Mouse (Mus musculus) embryonic facial prominence, embryonic 13.5 days (tissue): ENCODE data around the gene Caprin2. TPM values are rescaled to one million over a fixed set of nuclear protein-coding genes. Genes with fewer than 3 reads are reported as not detected.
"Not testable (repeated sequence)": the region's sequence is repeated elsewhere in the genome, so short reads cannot be mapped to it uniquely, and the experiment has no call there.

Experiments
- ATAC-seq: fragments of 200-750 bp; cut with Nextera tagmentation; 2 replicates; pipeline ENCODE4 v1.8.0; 2017; ENCODE audit warnings: low read depth; ENCODE audit not compliant: insufficient number of reproducible peaks, insufficient read depth, low FRiP score, low TSS enrichment
- H3K27ac ChIP-seq: fragments of 300-500 bp; sonication (generic); 2 replicates; pipeline ENCODE4 v1.5.1; 2015; ENCODE audit warnings: moderate library complexity, mild to moderate bottlenecking, inconsistent platforms
- H3K27me3 ChIP-seq: fragments of 300-500 bp; sonication (generic); 2 replicates; pipeline ENCODE4 v1.6.1; 2015; ENCODE audit warnings: mild to moderate bottlenecking, inconsistent platforms
- H3K36me3 ChIP-seq: fragments of 300-500 bp; sonication (generic); 2 replicates; pipeline ENCODE4 v1.6.1; 2015; ENCODE audit warnings: mild to moderate bottlenecking, inconsistent platforms
- H3K4me1 ChIP-seq: fragments of 300-500 bp; sonication (generic); 2 replicates; pipeline ENCODE4 v1.6.1; 2015; ENCODE audit warnings: inconsistent platforms
- H3K4me2 ChIP-seq: fragments of 300-500 bp; sonication (generic); 2 replicates; pipeline ENCODE4 v1.6.1; 2015; ENCODE audit warnings: moderate library complexity, mild to moderate bottlenecking, inconsistent platforms
- H3K4me3 ChIP-seq: fragments of 300-500 bp; sonication (generic); 2 replicates; pipeline ENCODE4 v1.5.1; 2015; ENCODE audit warnings: mild to moderate bottlenecking, inconsistent platforms
- H3K9ac ChIP-seq: fragments of 300-500 bp; sonication (generic); 2 replicates; pipeline ENCODE4 v1.6.1; 2015; ENCODE audit warnings: mild to moderate bottlenecking, inconsistent platforms
- H3K9me3 ChIP-seq: fragments of 300-500 bp; sonication (generic); 2 replicates; pipeline ENCODE4 v1.6.1; 2016; ENCODE audit warnings: inconsistent platforms
- WGBS: fragments of 180-500 bp; shearing (Covaris S2); methylation state at CpG from one replicate; pipeline ENCODE4 v1.1.7; 2015; ENCODE audit warnings: mixed read lengths; 5-methylcytosine and 5-hydroxymethylcytosine counted together
- polyA plus RNA-seq: library from polyadenylated mRNA; unstranded; fragments of >200 nt; fragmentation: Nextera tagmentation; extraction: Ambion mirVana; gene quantifications from 2 replicates; pipeline ENCODE4 v1.2.1, GENCODE M21; 2015

Gene Caprin2
- polyA plus RNA-seq: 15.9 and 16.6 TPM in 2 replicates

- peak; percentile 95 for ATAC-seq
- under 1% methylated on average over 64 of the region's 65 CpGs for WGBS
- peak within 1 kb of the TSS; percentile 72 for H3K4me3 ChIP-seq
- H3K9me3 ChIP-seq: no peaks in the 10 kb centered on the region
- peaks cover 6% of the 10 kb centered on the region for H3K4me1 ChIP-seq
- peak within 1 kb of the TSS; percentile 85 for H3K9ac ChIP-seq
- no peaks in the 10 kb centered on the region for H3K27me3 ChIP-seq
- H3K36me3 ChIP-seq: no peaks in the 10 kb centered on the region
- peak within 1 kb of the TSS; percentile 90 for H3K27ac ChIP-seq
- H3K4me2 ChIP-seq: peak within 1 kb of the TSS; percentile 86
Observed at GRCm38 (mm10) chr6:148895773-148896506, at the start of gene Caprin2. Caprin2 (minus strand) TSS chr6:148896237.

- H3K4me2 ChIP-seq: peak overlapping the region; percentile 71
- ATAC-seq: peak; percentile 54
- H3K9me3 ChIP-seq: no peaks in the 10 kb centered on the region
- 0% methylated on average over 91 of the region's 92 CpGs for WGBS
- H3K4me1 ChIP-seq: peaks cover 20% of the 10 kb centered on the region
- H3K4me3 ChIP-seq: peak overlapping the region; percentile 91
- no peaks in the 10 kb centered on the region for H3K27me3 ChIP-seq
- no peaks in the 10 kb centered on the region for H3K36me3 ChIP-seq
- peak overlapping the region; percentile 96 for H3K9ac ChIP-seq
- peak overlapping the region; percentile 96 for H3K27ac ChIP-seq
Observed at GRCm38 (mm10) chr6:148944767-148945508, 48.9 kb upstream of the Caprin2 start.

- peaks cover 20% of the 10 kb centered on the region for H3K4me1 ChIP-seq
- H3K36me3 ChIP-seq: no peaks in the 10 kb centered on the region
- 1% methylated on average over 27 of the region's 30 CpGs for WGBS
- H3K4me2 ChIP-seq: peak overlapping the region; percentile 71
- ATAC-seq: peak; percentile 43
- peak overlapping the region; percentile 91 for H3K4me3 ChIP-seq
- H3K27me3 ChIP-seq: no peaks in the 10 kb centered on the region
- H3K9me3 ChIP-seq: no peaks in the 10 kb centered on the region
- peak overlapping the region; percentile 96 for H3K27ac ChIP-seq
- peak overlapping the region; percentile 96 for H3K9ac ChIP-seq
Observed at GRCm38 (mm10) chr6:148944344-148944766, 48.3 kb upstream of the Caprin2 start.

GRCm38 (mm10) chr6:148943695-148944094 lies 47.7 kb upstream of the Caprin2 start:
- H3K4me3 ChIP-seq: peak overlapping the region; percentile 91
- H3K4me2 ChIP-seq: peak overlapping the region; percentile 71
- peaks cover 20% of the 10 kb centered on the region for H3K4me1 ChIP-seq
- no peaks in the 10 kb centered on the region for H3K9me3 ChIP-seq
- peak overlapping the region; percentile 96; the same call in 1 of the 2 replicates for H3K27ac ChIP-seq
- no peaks in the 10 kb centered on the region for H3K27me3 ChIP-seq
- WGBS: 14% methylated on average over 3 of the region's 3 CpGs
- no peak for ATAC-seq
- peak overlapping the region; percentile 96 for H3K9ac ChIP-seq
- no peaks in the 10 kb centered on the region for H3K36me3 ChIP-seq

GRCm38 (mm10) chr6:148942406-148942805 lies 46.4 kb upstream of the Caprin2 start:
- Histone ChIP-seq H3K4me2 (no peak overlapping the region), H3K9me3 (no peaks in the 10 kb centered on the region), H3K4me1 (peaks cover 20% of the 10 kb centered on the region), H3K9ac (no peak overlapping the region), H3K27me3 (no peaks in the 10 kb centered on the region), H3K27ac (no peak overlapping the region), H3K4me3 (no peak overlapping the region), H3K36me3 (no peaks in the 10 kb centered on the region)
- ATAC-seq: no peak
- 76% methylated on average over 4 of the region's 4 CpGs for WGBS

- H3K27ac ChIP-seq: no peak overlapping the region
- no peaks in the 10 kb centered on the region for H3K27me3 ChIP-seq
- H3K4me2 ChIP-seq: no peak overlapping the region
- peaks cover 20% of the 10 kb centered on the region for H3K4me1 ChIP-seq
- H3K4me3 ChIP-seq: no peak overlapping the region
- H3K9ac ChIP-seq: no peak overlapping the region
- H3K36me3 ChIP-seq: no peaks in the 10 kb centered on the region
- WGBS: 64% methylated on average over 5 of the region's 5 CpGs
- no peaks in the 10 kb centered on the region for H3K9me3 ChIP-seq
- ATAC-seq: no peak
Observed at GRCm38 (mm10) chr6:148941880-148942279, 45.8 kb upstream of the Caprin2 start.

GRCm38 (mm10) chr6:148940383-148940782 lies 44.3 kb upstream of the Caprin2 start:
- not testable (repeated sequence) for H3K9ac ChIP-seq, H3K4me3 ChIP-seq, H3K4me2 ChIP-seq, ATAC-seq, H3K9me3 ChIP-seq, H3K27ac ChIP-seq, H3K36me3 ChIP-seq, H3K27me3 ChIP-seq
- H3K4me1 ChIP-seq: peaks cover 20% of the 10 kb centered on the region
- 84% methylated on average over 2 of the region's 3 CpGs for WGBS

- Histone ChIP-seq H3K9ac (no peak overlapping the region), H3K36me3 (0 out of 2 replicates have a peak, but pooled peaks cover under 1% of the 10 kb centered on the region), H3K27me3 (no peaks in the 10 kb centered on the region), H3K9me3 (no peaks in the 10 kb centered on the region), H3K4me2 (no peak overlapping the region), H3K4me3 (no peak overlapping the region), H3K4me1 (peaks cover 16% of the 10 kb centered on the region), H3K27ac (no peak overlapping the region)
- WGBS: 50% methylated on average over 1 of the region's 1 CpGs
- no peak for ATAC-seq
Observed at GRCm38 (mm10) chr6:148937693-148938092, 41.7 kb upstream of the Caprin2 start.

- no peak for ATAC-seq
- Histone ChIP-seq H3K36me3 (peaks cover 23% of the 10 kb centered on the region), H3K27me3 (no peaks in the 10 kb centered on the region), H3K4me2 (no peak overlapping the region), H3K4me1 (peaks cover 6% of the 10 kb centered on the region; the same call in 1 of the 2 replicates), H3K9me3 (no peaks in the 10 kb centered on the region), H3K9ac (no peak overlapping the region), H3K4me3 (no peak overlapping the region), H3K27ac (no peak overlapping the region)
- 79% methylated on average over 3 of the region's 3 CpGs for WGBS
Observed at GRCm38 (mm10) chr6:148934961-148935590, 39.0 kb upstream of the Caprin2 start.

GRCm38 (mm10) chr6:148931281-148931680 lies 35.2 kb upstream of the Caprin2 start:
- WGBS: 86% methylated on average over 6 of the region's 6 CpGs
- H3K27ac ChIP-seq: no peak overlapping the region
- H3K9ac ChIP-seq: no peak overlapping the region
- H3K9me3 ChIP-seq: no peaks in the 10 kb centered on the region
- H3K27me3 ChIP-seq: no peaks in the 10 kb centered on the region
- ATAC-seq: no peak
- peaks cover 6% of the 10 kb centered on the region; the same call in 1 of the 2 replicates for H3K4me1 ChIP-seq
- H3K4me3 ChIP-seq: no peak overlapping the region
- no peak overlapping the region for H3K4me2 ChIP-seq
- peaks cover 50% of the 10 kb centered on the region for H3K36me3 ChIP-seq

GRCm38 (mm10) chr6:148918841-148919398 lies 22.9 kb upstream of the Caprin2 start:
- no peaks in the 10 kb centered on the region for H3K27me3 ChIP-seq
- H3K4me3 ChIP-seq: no peak overlapping the region
- no peak for ATAC-seq
- no peaks in the 10 kb centered on the region for H3K9me3 ChIP-seq
- no peak overlapping the region for H3K27ac ChIP-seq
- 0 out of 2 replicates have a peak, but pooled peaks cover 4% of the 10 kb centered on the region for H3K4me1 ChIP-seq
- no peak overlapping the region for H3K9ac ChIP-seq
- no peak overlapping the region for H3K4me2 ChIP-seq
- peaks cover 21% of the 10 kb centered on the region for H3K36me3 ChIP-seq
